Mouse (Mus musculus) cerebellum, postnatal 25 days (tissue): Measurements from ENCODE around the gene Dalrd3.
"Not testable (repeated sequence)": the region's sequence is repeated elsewhere in the genome, so short reads cannot be mapped to it uniquely, and the experiment has no call there.

Experiments
- DNase-seq, 2 experiments: peaks; one replicate each; pipeline ENCODE4 v3.0.0; 2021; ENCODE audit warnings: mixed read lengths in 2 of 2

Gene Dalrd3

DNA sequence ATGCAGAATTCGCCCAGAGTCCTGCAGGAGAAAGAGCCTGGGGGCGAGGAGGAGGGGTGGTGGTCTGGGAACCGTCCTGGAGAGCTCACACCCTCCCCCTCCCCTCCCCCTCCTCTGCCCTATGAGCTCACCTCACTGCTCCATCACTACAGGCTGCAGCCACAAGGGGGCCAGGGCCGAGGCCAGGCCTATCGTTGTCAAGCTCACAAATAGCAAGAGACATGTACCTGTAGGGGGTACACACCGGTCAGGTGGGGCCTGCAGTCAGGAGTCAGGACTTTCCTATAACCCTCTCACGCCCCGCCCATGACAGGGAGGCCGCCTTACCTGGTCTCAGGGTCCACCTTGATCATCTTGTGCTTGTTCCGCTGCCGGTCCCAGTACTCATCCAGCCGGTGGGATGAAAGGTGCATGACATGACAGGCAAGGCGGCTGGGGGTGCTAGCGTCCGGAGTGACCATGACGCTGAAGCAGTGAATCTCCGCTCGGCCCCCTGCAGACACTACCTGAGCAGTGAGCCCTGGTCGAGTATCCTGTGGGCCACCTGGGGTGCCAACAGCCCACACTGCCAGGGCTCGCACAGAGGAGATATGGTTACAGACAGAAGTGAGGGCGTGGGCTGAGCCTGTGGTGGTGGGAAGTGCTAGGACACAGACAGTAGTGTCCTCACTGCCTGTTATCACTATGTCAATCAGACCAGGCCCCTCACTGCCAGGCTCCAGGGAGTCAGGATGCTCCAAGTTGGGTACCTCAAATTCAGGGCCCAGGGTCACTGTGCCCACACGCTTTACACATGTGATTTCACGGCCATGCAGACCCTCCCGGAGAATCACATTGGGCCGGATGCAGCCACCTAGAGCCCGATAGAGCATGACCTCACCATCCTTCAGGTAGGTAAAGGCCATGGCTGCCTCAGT lies 4.3 kb downstream of the Dalrd3 start:
- DNase-seq, result peak; percentile 66 to 80

DNA sequence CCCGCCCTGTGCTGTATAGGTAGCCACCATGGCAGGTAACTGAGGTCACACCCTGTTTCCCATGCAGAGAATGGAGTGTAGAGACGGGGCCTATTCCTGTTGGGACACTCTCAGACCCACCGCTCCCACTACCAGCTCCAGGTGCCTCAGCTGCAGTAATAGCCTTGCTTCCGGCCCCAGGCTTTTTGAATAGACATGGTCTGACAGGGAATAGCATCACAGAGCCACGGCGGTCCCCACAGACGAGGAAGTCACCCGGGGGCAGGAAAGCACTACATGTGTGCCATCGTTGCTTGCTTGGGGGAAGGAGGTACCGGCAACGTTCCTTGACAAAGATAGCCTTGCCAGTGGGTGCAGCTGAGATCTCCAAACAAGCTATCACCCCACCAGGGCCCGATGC lies 5.2 kb downstream of the Dalrd3 start:
- peak; percentile 12 to 17 for DNase-seq

DNA sequence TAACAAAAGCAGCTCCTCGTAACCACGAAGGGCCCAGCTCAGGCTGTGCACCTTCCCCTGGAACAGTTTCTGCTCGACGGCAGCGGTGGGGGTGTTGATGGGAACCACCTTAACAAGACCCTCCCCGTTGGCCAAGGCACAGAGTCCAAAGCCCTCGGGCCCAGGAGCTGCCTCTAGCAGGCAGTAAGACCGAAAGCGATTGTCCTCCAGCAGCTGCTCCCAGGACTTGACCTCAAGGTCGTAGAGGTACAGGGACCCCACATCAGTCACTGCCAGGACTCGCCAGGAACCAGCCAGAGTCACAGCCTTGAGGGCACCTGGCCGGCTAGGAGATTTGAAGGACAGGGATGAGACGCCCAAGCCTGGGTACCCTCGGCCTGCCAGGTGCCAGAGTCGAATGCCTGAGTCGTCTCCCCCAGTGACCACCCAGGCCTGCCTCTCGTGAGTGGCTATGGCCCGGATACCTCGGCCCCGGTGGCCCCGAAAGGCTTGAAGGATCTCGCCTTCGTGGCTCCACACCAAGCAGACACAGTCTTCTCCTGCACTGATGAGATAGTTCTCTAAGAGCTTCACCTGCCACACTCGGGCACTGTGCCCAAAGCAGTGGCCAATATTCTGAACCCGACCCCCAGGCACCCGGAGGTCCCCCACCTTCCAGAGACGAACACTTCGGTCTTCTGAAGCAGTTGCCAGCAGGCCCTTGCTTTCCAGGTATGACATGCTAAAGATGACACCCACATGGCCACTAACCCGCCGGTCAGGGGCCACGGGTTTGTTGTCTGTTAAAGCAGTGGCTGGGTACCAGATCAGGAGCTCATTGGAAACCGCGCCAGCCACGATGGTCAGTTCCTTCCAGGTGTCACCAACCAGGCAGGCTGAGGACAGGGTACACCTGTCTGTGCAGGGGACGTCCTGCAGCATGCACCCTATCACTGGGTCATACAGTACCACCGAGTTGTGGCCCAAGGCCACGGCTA lies 5.9 kb downstream of the Dalrd3 start:
- DNase-seq, result peak; percentile 23 to 40

DNA sequence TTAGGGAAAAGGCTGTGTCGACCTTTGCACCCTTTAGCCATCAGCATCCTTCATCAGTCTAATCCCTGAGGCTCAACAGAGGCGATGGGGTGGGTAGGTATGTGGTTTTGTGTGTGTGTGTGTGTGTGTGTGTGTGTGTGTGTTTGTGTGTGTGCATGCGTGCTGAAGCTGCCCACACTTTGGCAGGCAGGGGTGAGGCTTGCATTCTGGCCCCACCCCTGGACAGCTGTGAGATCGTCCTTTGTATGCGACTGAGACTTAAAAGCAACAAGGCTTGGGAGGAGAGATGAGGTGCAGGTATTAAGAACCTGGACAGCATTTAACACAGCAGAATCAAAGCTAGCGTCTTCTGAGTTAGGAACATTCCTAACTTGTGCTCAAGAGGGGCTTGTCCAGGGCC lies 7.3 kb downstream of the Dalrd3 start:
- no peak for DNase-seq

DNA sequence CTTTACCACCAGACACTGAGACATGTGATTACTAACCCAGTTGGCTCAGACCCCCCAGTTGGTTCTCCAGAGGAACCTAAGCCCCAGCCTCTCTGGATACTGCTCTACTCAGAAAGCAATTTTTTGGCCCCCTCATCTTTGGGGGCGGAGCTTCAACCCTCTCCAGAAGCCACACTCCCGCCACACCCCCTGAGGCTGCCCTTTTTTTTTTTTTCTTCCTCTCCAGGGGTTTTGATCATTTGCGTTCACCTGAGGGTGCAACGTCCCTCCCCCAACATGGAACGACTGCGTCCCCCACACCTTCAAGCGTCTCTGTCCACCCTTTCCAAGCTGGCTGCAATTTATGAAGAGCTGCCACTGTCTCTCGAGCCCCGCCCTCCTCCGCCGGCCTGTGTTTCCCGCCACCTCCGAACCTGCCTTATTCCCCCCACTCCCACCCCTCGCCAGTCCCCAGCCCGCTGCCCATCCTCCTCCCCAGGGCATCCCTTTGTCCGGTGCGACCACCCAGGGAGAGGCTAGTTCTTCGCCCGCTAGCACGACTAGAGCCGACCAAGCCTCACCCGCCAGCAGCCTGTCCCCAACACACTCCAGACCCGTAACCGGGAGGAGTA lies 8.4 kb downstream of the Dalrd3 start:
- peak; percentile 49 to 73 for DNase-seq

DNA sequence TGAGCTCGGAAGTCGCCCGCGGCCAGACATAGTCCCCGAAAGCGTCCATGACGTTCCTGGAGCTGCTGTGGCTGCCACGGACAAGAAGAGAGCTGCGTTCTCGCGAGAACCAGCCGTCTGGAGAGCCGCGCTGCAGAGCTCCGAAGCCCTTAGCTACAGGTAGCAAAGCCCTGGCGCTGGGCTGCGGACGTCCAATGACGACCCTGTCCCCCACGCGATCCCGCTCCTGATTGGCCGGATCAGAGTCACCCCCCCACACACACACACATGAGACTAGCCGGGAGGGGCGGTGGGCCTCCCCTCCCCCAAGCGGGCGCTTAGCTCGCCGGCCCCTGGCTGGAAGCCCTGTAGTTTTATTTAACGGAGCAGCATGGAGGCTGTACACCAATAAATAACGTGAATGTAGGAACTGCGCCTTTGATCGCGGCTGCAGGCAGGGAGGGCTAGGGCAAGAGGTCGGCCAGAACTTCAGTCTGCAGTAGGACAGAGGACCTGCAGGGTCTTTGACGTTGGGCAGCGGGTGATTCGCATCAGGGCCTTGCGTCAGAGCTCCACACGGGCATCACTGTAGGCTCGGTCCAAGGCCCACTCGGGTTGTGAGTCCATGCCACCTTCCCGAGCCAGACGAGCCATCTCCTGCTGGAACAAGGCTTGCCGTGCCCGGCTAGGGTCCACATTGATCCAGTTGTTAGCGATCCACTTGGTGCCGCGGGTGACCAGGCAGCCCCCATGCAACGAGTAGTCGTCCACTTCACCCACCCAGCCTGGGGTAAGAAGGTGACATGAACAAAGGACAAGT lies 9.1 kb downstream of the Dalrd3 start, which contains the start of gene Wdr6:
TSS of gene Wdr6 (minus strand) at position 195 of the 799 bp plus-strand sequence.
- DNase-seq, result peak; percentile 90 to 95

DNA sequence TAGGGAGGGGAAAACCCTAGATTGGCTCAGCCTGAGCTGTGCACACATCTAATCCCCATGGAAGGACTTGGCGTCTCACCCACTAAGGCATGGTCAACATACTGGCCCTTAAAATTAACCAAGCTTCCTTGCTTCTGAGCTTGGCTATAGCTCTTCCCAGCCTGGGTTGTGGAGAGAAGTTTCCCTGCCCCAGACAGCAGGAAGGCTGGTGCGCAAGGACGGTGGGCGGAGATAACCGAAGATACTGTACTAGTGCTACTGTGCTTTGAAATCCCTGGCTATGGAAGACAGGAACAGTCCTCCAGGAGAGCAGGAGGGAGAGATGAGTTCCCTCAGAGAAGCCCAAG lies 9.6 kb downstream of the Dalrd3 start:
- no peak for DNase-seq

DNA sequence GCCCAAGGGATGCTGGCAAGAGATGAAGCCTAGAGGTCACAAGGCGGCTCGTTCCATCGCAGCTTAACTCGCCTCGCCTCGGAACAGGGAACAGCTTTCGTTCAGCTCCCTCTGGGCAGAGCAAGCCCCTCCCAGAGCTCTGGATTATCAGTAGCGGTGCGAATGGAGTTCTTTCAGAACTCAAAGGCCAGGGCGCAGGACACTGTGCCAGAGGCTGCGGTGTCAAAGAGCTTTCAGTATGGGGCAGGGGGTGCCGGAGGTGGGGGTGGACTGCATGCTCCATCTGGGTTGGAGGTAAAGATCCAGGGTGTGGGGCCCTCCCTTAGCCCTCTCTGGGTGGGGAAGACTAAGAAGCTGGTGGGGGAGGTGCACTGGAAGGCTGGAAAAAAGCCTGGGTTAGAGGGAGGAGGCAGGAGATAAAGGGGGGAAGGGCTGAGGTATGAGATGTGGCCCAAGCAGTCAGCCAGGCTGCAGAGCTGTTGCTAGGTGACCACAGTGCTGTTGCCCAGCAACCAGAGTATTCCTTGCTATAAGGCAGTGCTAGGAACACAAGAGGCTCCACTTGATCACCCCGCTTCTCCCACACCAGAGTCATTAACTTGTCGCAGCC lies 18.0 kb downstream of the Dalrd3 start:
- DNase-seq, result peak; percentile 63 to 73

DNA sequence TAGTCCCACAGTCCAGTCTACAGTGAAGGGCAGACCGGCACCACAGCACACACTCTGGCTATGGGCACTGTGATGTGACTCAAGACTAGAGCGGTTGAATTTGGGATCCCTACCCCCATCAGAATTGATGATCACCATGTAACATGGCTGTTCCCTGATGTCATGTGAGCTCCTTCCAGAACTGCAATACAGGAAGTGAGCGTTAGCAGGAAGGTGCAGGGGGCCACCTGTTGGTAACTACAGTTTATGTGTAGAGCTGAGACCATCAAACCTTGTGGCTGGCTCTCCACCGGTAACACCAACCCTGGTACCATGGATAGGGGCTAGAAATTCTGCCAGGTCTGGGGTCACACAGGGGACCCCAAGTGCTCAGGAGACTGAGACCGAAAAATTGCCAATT lies 19.5 kb downstream of the Dalrd3 start:
- peak in 1 of 2 experiments; percentile 14 for DNase-seq

DNA sequence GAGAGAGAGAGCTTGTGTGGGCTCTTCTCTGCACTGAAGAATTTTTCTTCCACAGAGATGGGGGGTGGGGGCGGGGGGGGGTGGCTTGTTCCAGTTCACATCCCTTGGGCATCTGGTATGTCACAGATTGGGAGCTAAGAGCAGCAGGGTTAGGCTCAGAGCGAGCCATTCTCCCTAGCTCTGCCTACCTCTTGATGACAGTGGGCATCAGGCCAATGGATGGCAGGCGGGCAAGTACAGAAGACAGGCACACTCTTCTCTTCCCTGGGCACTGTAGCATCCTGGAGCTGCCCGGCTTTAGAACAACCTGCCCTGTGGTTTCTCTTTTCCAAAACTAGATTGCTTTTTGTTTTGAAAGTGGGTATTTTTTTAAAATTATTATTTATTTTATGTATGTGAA lies 21.8 kb downstream of the Dalrd3 start:
- peak; percentile 49 to 76 for DNase-seq

DNA sequence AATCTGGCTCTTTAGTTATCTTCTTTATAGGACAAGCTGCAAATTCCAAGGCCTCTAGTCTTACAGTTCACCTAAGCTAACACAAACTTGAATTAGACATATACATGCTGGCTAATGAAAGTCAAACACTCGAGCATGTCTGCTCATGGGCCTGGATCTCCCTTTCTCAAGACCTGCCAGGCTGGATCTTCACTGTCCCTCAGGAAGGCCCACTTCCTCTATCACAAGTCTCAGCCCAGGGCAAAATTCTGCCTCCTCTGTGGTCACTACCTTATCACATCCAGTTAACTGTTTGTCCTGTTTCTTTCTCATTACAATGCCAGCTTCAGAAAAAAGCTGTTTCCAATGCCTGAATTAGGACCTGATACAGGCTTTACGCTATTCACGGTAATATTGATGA lies 24.7 kb downstream of the Dalrd3 start:
- no peak for DNase-seq

DNA sequence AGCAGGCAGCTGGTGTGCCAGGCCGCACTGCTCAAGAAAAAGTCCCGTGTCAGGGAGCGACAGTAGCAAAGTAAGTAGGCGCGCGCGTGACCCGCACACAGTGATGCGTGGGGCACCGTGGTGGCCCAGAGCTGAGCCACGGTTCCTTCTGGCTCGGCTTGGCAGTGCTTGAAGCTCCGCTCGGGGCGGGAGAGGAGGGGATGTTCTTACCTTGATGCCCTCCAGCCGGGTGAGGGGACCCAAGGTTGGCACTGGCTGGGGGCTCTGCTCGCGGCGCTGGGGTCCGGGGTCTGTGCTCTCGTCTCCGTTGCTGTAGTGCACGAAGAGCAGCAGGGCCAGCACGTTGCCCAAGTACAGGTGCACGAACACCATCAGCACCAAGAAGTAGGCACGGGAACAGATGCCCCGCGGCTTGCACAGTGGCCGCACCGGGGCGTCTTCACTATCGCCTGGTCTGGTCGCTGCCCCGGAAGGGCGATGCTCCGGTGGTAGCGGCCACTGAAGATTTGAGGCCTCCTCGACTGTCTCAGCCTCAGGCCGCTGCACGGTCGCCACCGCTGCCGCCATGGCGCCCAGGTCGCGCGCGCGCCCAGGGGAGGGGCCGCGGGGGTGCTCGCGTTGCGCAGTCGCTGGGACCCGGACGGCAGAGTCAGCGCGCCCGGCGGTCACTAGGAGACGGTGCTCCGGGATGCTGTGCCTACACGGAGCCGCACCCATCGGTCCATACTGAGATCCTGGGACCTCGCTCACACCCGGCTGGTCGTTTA lies 27.5 kb downstream of the Dalrd3 start, which contains the start of gene P4htm:
TSS of gene P4htm (minus strand) at position 670 of the 767 bp plus-strand sequence.
- peak; percentile 89 to 91 for DNase-seq

DNA sequence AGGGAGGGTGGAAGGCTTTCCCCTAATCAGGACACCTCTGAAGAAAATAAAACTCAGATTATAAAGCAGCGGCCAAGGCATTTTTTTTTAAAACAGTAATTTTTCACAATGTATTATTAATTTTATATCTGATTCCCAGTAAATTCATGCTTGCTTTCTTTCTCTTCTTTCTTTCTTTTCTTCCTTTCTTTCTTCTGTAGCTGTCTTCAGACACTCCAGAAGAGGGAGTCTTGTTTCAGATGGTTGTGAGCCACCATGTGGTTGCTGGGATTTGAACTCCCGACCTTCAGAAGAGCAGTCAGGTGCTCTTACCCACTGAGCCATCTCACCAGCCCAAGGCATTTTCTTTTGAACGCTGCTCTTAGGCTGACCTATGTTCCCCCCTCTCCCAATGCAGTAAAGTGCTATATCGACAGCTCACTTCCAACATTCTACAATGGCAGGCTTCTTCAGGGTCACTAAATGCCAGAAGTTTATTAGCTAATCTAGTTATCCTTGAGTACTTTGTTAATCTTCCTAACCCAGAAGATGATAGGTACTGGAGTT lies 29.4 kb downstream of the Dalrd3 start:
- DNase-seq, result no peak

DNA sequence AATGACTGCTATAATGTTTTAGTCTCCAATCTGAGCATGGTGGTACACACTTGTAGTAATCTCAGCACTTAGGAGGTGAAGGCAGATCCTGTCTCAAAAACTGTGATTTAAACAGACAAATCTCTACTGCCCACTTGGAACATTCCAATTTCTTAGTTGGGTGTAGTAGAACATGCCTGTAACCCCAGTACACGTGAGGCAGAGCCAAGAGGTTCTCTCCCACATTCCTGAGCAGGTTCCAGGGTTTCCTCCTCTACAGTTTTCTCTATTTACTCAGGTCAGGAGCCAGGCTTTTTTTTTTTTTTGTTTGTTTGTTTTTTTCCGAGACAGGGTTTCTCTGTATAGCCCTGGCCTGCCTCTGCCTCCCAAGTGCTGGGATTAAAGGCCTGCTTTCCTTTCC lies 30.3 kb downstream of the Dalrd3 start:
- DNase-seq, result no peak

DNA sequence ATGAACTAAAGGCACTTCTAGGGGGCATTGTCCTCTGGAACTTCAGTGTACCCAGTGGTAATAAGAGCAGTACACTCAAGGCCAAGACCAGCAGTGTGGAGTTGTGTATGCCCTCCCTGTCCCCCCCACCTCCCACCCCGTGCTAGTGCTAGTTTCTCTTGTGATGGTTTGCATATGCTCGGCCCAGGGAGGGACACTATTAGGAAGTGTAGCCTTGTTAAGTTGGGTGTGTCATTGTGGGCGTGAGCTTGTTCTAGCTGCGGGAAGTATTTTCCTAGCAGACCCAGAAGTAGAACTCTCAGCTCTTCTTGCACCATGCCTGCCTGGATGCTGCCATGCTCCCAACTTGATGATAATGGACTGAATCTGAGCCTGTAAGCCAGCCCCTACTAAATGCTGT lies 32.3 kb downstream of the Dalrd3 start:
- DNase-seq, result no peak

DNA sequence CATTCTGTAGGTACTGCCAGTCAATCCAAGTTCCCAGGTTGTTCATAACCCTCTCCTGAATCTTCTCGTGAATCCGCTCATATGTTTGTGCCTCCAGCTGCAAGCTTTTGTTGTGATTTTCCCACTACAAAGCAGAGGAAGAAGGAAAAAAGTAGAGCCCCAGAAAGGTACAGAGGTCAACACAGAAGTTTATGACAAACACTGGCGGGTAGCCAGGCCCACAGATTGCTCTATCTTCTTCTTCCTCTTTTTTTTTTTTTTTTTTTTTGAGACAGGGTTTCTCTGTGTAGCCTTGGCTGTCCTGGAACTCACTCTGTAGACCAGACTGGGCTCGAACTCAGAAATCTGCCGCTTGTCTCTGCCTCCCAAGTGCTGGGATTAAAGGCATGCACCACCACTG lies 38.2 kb downstream of the Dalrd3 start:
- not testable (repeated sequence) for DNase-seq

DNA sequence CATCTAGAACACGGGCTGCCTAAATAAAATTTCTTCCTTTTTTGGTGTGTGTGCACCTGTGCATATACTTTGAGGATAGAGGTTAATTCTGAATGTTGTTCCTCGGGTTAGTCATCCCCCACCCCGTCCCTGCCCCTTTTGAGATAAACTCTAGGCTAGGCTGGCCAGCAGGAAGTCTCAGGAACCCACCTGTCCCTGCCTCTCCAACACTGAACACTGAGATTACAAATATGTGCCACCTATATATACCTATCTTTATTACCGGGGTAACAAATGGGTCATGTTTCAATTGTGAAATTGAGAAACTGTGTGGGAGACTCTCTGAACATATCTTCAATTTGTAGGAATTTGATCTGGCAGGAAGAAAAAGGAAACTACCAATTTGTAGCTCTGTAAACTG lies 39.2 kb downstream of the Dalrd3 start:
- DNase-seq, result no peak

DNA sequence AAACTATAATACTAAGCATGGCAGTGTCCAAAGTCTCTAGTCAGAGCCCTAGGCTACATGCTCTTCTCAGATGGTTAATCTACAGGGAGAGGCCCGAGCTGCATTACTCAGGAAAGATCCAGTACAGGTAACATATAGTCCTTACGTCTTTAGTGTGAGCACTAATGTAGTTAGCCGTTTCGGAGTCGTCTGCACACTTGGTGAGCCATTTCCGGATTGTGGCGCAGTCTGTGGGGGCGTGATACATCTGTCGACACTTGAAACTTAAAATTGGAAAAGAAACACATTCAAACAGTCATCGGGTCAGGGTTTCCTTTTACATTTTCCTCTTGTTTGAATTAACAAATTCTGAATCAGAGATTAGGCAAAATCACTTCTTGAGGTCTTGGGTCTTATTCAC lies 41.8 kb downstream of the Dalrd3 start:
- DNase-seq, result no peak

DNA sequence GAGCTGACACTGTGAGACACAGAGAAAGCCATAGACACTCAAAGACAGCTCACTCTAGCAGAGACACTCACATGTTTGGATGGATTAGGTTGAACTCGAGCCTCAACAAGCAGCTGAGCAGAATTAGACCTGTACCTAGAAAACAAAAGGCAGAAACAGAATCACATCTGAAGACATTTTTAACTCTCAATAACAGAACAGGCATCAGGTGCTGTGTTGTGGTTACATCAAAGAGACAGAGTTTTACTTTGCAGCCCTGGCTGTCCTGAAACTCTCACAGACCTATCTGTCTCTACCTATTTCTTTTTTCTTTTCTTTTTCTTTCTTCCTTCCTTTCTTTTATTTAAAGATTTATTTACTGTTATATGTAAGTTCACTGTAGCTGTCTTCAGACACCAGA lies 47.6 kb downstream of the Dalrd3 start:
- no peak for DNase-seq
